Mouse (Mus musculus): Measurements from ENCODE around the gene Ralgps1.
"Not testable (repeated sequence)": the region's sequence is repeated elsewhere in the genome, so short reads cannot be mapped to it uniquely, and the experiment has no call there.

- not testable (repeated sequence) for TF ChIP-seq CTCF, EP300 (IDR thresholded peaks at IDR 0.05)
Observed at GRCm38 (mm10) chr2:33323043-33323625, 48.2 kb downstream of the Ralgps1 start.
